Mouse (Mus musculus) ES-E14 (cell line): ENCODE measurements around the gene Bach2.

Experiments
- CHD2 ChIP-seq: IDR thresholded peaks from 2 replicates; pipeline ENCODE4 v1.6.1; 2014; ENCODE audit warnings: mild to moderate bottlenecking, low read depth, low read length, inconsistent platforms
- MAFK ChIP-seq: IDR thresholded peaks from 2 replicates; pipeline ENCODE4 v1.6.1; 2014; ENCODE audit warnings: mild to moderate bottlenecking, low read depth, low read length, inconsistent platforms; ENCODE audit not compliant: insufficient read depth
- ZC3H11A ChIP-seq: IDR thresholded peaks from 2 replicates; pipeline ENCODE4 v1.6.1; 2012; ENCODE audit warnings: low read depth, mild to moderate bottlenecking, inconsistent platforms, low read length, borderline replicate concordance

- TF ChIP-seq CHD2 (no peak), MAFK (no peak), ZC3H11A (no peak)
These were observed 254.2 kb downstream of the Bach2 start for GRCm38 (mm10) chr4:32492834-32493233.
